Mouse (Mus musculus): ENCODE measurements around the gene Pfkfb3.

DNA sequence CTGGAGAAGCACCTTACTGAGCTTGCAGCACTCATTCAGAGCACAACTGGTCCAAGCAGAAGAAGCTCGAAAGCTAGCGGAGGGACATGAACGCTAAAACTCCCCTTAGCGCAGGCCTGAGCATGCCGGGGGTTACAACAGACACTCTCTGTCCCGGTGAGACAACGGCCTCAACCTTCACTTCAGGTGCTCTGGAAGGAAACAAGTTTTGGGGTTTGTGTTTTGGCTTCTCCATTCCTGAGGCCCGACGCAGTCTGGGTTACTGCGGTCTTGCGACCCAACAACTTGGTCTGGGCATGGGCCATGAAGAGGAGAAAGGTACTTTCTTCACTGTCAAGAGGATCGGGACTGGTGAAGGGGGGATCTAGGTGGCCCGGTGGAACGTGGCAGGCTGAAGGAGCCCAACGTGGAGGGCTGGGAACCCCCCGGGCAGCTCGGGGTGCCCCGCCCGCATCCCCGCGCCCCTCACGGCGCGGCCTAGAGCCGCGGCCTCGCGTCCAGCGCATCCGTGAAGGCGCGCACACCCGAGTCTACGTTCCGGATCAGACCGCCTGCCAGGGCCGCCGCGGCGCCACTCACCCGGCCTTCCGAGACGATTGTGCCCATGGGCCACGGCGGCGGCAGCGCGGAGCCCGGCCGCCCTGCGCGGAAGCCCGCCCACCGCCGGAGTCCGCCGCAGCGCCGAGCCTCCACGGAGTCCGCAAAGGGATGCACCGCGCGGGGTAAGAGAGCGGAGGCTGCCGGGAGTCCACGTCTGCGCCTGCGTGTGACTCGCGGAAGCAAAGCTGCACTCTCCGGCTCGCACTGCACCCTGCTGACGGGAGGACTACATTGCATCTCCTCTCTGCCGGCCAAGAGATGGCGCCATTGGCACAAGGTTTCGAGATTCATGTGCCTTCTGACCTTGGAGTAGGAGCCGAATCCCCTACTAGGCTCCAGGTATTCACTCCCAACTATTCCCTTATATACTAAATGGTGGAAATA, 48.9 kb upstream of the Pfkfb3 start:
- peak; percentile 100 for TF ChIP-seq CTCF (IDR thresholded peaks at IDR 0.05; ENCODE audit: borderline replicate concordance, extremely low read depth, insufficient read depth, insufficient read length)
- peak; percentile 80 for TF ChIP-seq POLR2A (IDR thresholded peaks at IDR 0.05; ENCODE audit: borderline replicate concordance, extremely low read depth, insufficient read depth, insufficient read length, poor library complexity, severe bottlenecking)

All from brain, embryonic 14.5 days (tissue).